Mouse (Mus musculus) adipocyte (in vitro differentiated cells): Measurements from ENCODE around the gene Sdcbp2.

ENCODE experiments used
- DNase-seq: peaks from one replicate; pipeline ENCODE4 v3.0.0-alpha.2; 2016; ENCODE audit warnings: low spot score

The Sdcbp2 gene

GRCm38 (mm10) chr2:151631406-151632158 is 59.2 kb downstream of the Sdcbp2 start:
- no peak for DNase-seq

- DNase-seq, result no peak
These were observed 59.9 kb downstream of the Sdcbp2 start, which contains the start of gene Snph for GRCm38 (mm10) chr2:151632159-151632814. TSS of gene Snph (minus strand) at chr2:151632593.

DNA sequence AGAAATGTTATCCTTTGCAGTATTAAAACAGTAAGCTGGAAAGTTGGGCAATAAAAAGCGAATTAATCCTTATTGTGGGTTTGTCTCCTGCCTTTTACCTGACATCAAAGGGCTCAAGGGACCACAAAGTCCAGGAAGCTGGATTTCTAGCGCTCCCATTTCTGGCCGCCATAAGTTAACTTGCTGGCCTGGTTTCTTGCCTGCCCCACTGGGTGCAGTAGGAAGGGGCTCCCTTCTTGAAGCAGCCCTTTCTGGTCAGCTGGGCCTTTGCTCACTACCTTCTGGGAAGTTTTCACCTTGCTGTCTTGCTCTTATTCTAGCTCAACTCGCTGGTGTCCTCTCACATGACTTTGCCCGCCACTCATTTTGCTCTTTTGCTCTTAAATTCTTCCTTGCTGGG is 60.6 kb downstream of the Sdcbp2 start:
- DNase-seq, result no peak

- no peak for DNase-seq
These were observed 62.5 kb downstream of the Sdcbp2 start for GRCm38 (mm10) chr2:151634903-151635302.

- DNase-seq, result peak; percentile 48
These were observed 63.1 kb downstream of the Sdcbp2 start for GRCm38 (mm10) chr2:151635362-151636014.

DNA sequence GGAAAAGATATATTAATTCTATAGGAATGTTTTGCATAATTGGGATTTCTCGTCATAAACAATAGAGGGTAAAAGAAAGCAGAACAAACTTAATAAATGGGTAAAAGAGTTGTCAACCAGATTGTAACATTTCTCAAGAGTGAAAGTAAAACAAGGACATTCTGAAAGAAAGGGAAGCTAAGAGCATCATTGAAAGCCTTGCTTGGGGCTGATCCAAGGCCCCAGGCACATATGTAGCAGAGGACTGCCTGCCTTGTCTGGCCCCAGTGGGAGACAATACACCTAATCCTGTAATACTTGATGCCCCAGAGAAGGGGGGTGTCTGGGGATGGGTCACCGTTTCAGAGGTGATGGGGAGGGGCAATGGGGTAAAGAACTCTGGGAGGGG is 63.6 kb downstream of the Sdcbp2 start:
- no peak for DNase-seq
